Mouse (Mus musculus) megakaryocyte, embryonic 14.5 days (primary cell): ENCODE results near the gene Slc30a9.

ENCODE experiments used
- FLI1 ChIP-seq: IDR thresholded peaks from 2 replicates; pipeline ENCODE4 v1.6.1; 2012; ENCODE audit warnings: low read length, inconsistent platforms, mixed read lengths
- GATA1 ChIP-seq: IDR thresholded peaks from 3 replicates; pipeline ENCODE4 v1.6.1; 2012; ENCODE audit warnings: mixed read lengths, low read length, inconsistent platforms, borderline replicate concordance

DNA sequence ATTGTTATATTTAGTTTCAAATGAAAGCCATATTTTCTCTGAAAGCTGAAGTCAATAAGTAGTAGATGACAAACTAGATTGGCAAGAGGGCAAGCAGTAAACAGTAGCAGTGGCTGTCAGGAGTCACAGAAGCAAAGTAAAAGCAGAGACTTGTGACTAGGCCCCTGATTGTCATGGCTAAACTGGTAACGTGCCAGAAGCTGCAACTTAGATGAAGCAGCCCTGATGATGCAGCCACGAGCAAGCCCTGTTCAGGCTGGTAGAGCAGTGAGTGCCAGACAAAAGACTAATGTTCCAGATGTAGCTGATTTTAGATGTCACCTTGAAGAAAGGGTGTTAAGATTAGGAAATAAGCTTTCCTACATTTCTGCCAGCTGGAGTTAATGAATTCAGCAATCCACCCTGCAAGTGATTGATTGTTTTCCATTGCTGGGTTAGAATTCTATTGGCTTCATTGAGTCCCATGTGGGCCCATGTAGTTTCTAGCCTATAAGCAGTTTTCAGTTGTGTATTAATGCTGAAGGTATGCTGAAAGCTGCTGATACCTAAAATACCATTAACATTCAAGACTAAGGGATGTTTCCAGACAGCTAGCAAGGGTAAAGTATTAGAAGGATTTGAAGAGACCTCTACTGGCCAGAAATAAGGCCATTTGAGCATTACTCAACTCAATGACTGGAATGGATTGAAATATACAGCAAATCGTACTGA, 5.2 kb downstream of the Slc30a9 start:
- no peak for TF ChIP-seq GATA1
- TF ChIP-seq FLI1 = no peak
